16 mouse cellular contexts compared by ENCODE assay signal in the genomic region with DNA sequence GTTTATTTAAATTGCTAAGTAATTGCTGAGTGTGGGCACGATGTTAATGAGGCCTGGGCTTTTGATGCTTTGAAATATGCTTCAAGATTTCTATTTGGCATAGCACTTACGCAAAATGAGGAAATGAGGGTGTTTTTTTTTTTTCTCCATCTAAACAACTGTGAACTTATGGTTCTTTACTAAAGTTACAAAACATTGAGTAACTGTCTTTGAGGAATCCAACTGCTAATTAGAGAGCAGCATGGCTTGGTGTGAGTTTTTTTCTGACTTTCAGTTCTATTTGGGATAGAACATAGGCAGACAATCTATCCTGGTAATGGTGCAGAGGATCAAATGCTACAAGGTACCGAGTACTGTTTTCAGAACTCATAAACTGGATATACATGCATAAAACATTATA.
"Had no signal": no experiment of that assay in that cellular context is flagged by ENCODE, and none has a peak within 500 bp of the region (broad histone marks: within the 10 kb centered on the region; RNA-seq: fewer than 3 reads in every experiment).

No protein-coding gene starts in this region.

- H3K27ac ChIP-seq: neural tube, embryonic 13.5 days; neural tube, embryonic 15.5 days; stomach, embryonic 15.5 days; stomach, postnatal 0 days had no signal

- H3K27me3 ChIP-seq: neural tube, embryonic 13.5 days; neural tube, embryonic 15.5 days; stomach, embryonic 15.5 days had no signal

- DNase-seq: retina, postnatal 1 day; right cerebral cortex, adult 18-20 months; right cerebral cortex, postnatal 14 days; right cerebral cortex, postnatal 25 days; right cerebral cortex, postnatal 4 days; spleen, adult 18-20 months; thymus, adult 18-20 months; thymus, adult 2 months; thymus, postnatal 14 days; thymus, postnatal 25 days; thymus, postnatal 36 days; thymus, postnatal 4 days had no signal

- H3K4me3 ChIP-seq: neural tube, embryonic 13.5 days; neural tube, embryonic 15.5 days; stomach, embryonic 15.5 days had no signal

- H3K9me3 ChIP-seq: neural tube, embryonic 13.5 days; neural tube, embryonic 15.5 days; stomach, embryonic 15.5 days had no signal

- H3K36me3 ChIP-seq: neural tube, embryonic 13.5 days; neural tube, embryonic 15.5 days; stomach, embryonic 15.5 days had no signal

- H3K4me1 ChIP-seq: neural tube, embryonic 13.5 days; neural tube, embryonic 15.5 days; stomach, embryonic 15.5 days had no signal
